Mouse (Mus musculus) testis, postnatal 14 days (tissue): ENCODE results near the gene Tasp1.
"Not testable (repeated sequence)": the region's sequence is repeated elsewhere in the genome, so short reads cannot be mapped to it uniquely, and the experiment has no call there.

Experiments used
- DNase-seq: peaks from one replicate; pipeline ENCODE4 v3.0.0; 2021; ENCODE audit warnings: low spot score

The Tasp1 gene

DNA sequence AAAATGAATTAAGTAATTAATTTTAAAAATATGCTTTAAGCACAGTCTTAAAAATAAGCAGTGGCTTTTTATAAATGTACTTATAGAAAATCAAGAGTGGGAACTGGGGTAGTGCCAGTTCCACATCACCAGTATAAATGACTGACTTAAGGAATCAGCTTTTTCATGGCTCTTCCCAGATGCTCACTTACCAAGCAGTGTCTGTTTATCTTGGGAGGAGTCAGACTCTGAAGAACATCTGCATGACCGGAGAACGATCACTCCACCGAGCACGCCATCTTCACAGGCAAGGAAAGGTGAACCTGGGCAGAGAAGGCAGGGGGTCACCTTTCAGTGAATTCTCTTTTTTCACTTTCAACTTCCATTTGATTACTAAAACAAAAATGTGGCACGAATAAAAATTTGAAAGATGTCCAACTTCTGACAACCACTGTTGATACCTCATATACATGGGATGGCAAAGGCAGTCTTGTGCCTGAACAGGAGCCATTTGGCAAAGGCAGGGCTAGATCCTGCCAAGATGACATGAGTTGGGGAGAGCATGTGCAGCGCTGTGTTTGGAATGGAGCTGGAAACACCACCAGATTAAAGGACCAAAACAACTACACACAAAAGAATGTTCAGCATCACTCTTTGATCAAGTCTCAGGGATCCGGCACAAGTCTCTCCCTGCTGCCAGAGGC lies 182.9 kb downstream of the Tasp1 start:
- DNase-seq, result no peak

DNA sequence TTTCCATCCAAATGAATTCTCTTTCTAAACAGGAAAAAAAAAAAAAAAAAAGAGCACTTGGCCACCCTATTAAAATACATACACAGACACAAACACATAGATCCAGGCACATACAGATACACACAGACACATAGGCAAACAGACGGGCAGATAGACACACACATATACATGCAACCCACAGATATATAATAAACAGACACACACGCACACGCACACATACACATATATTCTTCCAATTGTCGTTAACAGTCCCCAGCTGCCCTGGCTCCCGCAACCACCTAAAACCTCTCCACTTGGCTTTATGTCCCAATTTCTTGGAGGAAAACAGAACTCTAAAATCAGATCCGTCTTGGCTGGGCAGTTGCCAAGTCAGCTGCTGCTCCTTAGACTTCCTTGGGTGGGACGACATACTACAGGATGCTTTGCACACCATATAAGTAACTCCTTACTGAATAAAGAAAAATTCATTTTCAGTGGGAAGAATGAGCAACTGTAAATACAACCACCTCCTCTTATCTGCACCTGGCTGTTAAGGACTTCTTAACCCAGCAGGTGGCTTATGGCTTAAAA lies 188.5 kb downstream of the Tasp1 start:
- DNase-seq, result no peak

DNA sequence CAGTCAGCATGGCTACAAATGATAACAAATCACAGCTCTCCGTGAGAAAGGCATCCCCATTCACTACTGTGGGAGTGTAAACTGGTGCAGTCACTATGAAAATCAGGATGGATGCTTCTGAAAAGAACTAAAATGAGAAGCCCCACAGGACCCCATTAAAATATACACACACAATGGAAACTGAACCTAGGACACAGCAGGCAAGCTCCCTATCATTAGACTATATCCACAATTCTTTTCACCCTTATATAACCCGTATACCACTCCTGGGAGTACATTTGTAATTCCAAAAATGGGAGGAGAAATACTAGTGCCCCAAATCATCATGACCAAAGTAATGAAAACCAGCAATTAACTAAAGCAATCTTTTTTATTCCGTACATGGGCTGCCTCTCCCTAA lies 190.7 kb downstream of the Tasp1 start:
- no peak for DNase-seq

DNA sequence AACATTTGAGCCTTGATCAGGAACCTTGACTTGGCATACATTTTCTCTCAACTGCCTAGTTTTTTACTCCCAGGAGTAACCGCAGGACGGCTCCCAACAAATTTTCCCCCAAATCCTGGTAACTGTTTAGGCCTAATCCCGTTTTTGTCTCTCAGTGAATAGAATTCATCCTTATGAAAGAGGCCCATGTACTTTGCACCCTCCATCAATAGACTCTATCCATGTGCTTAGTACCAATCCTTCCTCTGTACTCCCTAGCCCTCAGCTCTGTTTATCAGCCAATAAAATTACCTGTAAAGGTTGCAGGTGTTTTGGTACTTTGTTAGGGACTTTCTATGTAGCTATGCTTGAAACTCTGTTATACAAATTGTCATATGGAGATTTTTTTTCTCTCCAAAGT lies 192.4 kb downstream of the Tasp1 start:
- DNase-seq, result no peak

DNA sequence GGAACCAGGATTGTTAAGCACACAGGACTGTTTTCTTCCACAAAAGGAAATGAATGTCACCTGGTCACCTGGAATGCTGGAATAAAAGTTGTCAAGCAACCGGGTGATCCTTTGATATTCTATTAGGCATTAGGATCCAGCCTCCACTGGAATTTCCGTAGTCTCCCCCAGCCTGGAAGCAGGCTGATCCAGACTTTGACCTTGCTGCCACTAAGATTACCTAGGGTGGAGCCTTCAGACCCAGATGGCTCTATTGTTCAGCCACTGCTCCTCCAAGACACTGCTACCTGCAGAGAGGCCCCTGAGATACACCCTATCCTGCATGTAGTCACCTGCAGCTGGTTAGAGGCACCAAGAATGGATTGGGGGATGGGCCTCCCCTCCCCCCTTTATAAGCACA lies 192.8 kb downstream of the Tasp1 start:
- no peak for DNase-seq

DNA sequence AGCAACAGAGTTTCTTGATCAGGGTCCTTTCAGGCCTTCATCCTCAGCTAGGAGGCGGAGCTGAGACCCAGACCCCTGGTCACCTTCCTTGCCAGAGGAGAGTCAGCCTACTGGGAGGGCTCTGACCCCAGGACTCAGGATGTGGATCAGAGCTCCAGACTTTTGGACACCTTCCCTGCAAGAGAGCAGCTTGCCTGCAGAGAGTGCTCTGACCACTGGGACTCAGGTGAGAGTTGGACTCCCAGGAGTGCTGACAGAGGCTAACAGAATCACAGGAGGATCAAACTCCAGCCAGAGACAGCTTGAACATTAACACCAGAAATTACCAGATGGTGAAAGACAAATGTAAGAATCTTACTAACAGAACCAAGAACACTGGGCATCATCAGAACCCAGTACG lies 197.5 kb downstream of the Tasp1 start:
- DNase-seq, result not testable (repeated sequence)

DNA sequence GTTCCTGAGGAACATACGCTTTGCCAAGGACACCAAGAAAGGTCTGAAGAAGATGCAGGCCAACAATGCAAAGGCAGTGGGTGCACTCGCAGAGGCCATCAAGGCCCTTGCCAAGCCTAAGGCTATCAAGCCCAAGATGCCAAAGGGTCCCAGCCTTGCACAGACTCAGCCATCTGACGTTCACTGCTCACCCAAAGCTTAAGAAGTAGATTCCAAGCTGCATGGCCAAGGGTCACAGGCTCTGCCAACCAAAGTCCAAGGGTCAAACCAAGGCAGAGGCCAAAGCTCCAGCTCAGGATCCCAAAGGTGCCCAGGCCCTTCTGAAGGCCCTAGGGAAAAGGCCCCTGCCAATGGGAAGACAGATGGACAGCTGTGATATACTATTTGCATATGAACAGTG lies 203.2 kb downstream of the Tasp1 start:
- DNase-seq, result not testable (repeated sequence)

DNA sequence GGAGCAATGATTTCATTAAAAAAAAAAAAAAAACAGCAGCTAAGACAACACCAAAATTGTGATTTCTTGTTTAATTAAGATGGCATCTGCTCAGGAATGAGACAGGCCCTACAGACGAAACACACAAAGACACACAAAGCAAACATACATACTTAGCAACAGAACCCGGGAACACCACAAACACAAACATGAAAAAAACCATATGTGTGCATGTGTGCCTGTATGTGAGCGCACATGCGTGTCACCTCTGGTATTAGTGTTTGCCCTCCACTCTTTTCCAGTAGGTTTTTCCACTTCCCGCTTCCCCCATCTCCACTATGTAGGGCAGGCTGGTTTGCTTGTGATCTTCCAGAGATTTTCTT lies 206.5 kb downstream of the Tasp1 start:
- no peak for DNase-seq

DNA sequence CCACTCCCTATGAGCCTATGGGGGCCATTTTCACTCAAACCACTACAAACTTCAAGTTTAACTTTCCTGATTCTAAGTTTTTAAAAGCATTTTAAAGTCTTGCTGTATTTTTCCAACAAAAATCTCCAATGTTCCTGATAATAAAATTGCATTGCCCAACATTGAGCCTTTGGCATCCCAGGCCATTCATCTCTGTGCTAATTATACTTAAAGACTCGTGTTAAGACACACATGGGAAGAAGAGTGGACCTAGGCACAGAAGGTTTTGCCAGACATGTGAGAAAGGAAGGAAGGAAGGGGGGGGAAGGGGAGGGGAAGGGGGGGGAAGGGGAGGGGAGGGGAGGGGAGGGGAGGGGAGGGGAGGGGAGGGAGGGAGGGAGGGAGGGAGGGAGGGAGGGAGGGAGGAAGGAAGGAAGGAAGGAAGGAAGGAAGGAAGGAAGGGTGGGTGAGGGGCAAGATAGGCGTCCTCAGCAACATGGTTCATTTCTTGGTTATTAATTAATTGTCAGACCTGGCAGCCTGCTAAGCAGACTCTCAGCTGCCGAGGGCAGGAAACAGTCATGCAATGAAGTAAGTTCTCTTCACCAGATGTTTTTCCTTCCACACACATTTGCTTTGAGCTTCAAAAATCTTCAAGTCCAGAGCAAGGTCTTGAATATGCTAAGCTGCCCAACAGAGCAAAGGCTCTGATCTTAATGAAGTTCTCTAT lies 207.0 kb downstream of the Tasp1 start:
- no peak for DNase-seq

DNA sequence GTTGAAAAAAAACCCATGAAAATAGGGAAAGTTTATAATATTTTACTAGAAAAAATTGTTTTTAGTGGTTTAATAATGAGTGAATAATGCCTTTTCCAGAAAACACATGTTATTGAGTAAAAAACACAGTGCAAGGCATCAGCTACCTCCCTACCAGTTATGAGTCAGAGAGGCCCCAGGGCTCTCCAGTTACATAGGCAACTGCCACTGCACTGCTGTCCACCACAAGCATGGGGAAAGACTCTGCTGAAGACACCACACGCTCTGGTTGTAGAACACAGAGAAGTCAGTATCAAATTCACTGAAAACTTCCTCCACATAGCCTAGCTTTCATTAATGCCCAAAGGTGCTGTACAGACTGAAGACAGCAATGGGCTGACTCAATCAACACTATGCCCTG lies 217.0 kb downstream of the Tasp1 start:
- DNase-seq, result no peak

DNA sequence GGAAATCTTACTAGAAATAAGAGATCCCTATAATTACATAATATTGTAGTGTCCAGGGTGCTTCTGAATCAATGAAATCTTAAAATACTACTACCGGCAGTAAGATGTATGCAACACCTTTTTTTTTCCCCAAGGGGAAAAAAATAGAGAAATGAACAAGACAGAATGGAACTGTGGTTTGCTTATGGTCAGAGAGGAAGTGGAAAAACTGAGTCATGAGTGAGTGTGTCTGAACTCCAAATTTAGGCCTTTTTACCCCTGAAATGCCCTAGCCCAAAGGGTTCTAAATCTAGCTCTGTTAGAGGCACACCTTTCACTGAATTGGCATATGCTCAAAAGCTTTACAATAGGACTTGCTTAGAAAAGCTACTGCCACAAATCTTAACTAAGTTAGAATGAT lies 225.2 kb downstream of the Tasp1 start:
- DNase-seq, result no peak

DNA sequence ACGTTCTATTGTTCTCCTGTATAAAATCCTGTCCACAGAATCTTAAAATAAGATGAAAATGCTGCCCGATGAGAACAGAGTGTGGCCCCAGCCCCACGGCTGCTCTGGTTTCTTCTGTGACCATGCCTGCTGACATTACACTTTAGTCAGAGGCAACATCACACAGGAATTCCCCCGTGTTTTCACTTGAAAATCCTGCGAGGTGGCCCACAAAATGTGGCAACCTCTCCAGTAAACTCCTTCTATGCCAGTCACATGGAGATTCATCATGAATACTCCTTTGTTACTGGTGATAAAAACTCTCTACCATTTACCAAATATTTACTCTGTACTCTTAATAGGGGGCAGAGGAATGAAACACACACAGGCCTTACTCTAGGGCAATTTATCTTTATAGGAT lies 225.7 kb downstream of the Tasp1 start:
- no peak for DNase-seq

DNA sequence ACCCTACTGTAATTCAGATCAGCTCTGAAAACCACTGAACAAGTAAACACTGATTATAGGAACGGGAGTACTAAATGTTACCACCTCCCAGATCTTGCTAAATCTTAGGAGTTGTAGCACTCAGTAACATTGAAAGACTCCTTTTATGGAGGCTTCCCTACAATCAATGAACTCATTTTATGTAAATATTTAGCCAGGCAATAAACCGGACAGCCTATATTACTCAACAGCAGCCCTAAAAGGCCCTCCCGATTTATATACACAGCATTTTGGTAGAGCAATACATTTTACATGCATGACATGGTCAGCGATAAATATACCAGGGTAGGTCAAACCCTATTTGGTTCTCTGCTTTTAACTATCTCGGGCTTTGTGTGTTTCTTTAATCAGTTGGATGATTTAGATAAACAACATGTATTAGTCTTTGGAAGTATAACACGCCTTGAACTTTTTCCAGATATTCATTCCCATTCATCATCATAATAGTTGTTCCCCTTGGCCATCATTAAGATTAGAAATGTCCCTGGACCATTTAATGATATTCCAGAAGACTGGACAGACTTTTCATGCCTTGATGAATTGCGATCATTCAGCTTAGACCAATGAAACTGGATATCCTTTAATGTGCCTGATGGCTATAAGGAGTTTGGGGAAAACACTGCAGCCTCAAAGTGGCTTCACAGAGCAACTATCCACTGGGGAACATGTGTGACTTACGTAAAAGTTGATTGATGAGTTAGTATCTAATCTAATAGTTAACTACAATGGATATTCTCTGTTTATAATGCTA lies 244.8 kb downstream of the Tasp1 start:
- no peak for DNase-seq

DNA sequence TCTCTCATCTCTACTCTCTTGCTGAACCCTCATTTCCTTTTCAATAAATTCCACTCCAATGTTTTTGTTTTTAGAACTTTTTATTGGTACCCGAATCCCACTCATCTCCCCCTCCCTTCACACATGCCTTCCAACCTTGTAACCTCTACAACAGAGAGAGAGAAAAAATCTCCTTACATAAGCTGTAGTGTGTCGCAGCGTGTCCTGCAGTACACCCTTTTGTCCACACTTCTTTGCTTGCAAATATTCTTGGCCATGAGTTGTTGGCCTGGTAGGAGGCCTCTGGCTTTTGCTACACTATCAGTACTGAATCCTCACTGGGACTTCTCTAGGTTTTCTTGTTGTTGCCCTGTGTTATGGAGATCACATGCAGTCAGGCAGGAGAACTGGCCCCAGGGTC lies 249.3 kb downstream of the Tasp1 start:
- no peak for DNase-seq

DNA sequence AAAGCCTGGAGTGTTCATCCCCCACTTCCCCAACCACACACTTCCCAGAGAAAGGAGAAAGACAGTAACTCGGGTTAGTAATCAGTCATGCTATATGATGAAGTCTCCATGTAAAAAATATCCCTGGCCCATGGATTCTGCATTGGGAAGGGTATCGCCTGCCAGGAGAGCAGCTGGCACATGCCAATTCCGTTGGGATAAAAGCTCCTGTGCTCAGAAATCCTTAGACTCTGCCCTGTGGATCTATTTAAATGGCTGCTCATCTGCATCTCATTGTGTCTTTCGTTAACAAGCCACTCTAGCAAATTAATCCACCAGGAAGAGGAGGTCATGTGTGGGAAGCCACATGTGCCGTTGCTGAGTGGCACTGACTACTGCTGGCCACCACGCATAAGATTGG lies 258.7 kb downstream of the Tasp1 start:
- no peak for DNase-seq

DNA sequence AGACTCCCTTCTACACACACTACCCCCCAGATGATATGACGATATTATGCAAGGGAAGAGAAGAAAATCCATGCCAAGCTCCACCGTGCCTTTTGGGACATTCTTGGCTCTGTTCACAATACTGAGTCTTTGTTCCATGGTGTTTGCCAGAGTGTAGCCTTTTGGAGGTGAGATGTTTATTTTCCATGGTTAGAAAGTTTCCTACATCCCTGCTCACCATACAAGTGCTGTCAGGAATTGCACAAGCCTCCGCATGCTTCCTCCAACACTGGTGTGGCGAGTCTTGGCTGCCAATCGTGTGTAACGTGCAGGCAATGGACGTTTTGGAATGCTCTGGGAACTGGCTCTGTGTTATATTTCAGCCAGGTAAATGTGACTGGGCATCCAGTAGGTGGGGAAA lies 262.6 kb downstream of the Tasp1 start:
- no peak for DNase-seq

DNA sequence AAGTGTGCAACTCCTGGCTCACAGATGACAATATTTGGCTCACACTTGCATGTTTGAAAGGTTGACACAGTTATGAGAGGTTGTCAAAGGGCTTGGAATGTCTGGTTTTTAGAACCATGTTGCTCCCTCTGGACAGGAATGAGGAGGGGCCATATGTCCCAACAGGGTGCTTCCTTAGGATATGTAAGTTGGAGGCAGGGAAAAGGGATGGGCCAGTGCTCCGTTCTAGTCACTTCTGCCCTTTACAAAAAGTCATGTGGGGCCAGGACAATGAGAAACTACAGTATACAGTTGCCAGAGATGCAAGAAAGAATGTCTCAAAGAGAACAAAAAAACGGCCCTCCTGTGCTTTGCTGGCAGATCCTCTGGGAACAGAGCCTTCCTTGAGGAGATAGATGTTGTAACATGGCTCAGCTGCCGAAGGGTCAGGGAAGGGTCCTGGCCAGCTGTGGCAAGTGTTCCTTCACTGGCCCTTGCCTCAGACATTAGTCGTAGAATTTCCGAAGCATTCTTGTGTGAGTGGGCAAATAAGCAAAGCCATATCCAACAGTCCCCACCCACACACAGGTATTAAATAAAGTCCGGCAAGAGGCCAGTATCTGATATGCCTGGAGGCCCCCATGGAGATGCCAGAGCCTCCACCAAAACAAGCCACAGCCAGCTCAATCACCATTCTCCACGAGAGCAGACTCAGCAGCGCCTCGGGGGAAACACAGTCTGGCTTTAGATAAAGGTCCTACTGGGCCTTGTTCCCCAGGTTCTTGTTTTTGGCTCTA lies 274.1 kb downstream of the Tasp1 start:
- DNase-seq, result peak; percentile 38

DNA sequence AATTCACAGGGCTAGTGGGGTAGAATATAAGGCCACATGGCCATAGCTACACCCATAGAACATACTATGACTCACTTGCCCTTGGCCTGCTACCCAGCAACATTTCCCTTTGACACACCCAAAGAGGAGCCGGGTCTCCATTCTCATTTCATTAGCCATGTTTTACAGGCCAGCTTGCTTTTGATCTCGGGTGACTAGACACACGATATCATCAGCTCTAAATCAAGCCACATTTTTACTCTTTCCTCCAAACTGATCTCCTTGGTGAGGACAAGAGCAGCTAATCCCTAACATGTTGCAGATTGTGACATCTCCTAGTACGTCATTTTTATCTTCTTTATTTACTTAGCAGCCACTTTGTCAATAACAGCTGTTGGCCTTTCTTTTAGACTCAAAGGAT lies 277.9 kb downstream of the Tasp1 start:
- DNase-seq, result no peak

DNA sequence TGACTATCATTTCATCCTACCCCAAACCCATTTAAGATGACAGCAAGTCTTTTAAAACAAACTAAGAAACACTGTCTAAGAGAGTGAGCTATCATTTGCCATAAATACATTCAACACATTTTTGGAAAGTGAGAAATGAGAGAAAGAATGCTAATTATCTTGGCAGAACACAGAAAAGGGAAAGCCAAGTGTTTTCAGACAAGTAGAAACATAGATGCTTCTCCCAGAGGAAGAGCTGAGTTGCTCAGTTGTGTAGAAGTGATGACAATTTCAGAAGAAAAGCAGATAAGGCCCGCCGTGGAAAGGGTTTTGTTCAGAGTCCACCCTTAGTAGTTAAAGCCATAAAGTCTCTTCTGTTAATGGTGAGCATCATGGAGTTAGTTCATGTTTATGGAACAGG lies 281.7 kb downstream of the Tasp1 start:
- DNase-seq, result no peak

DNA sequence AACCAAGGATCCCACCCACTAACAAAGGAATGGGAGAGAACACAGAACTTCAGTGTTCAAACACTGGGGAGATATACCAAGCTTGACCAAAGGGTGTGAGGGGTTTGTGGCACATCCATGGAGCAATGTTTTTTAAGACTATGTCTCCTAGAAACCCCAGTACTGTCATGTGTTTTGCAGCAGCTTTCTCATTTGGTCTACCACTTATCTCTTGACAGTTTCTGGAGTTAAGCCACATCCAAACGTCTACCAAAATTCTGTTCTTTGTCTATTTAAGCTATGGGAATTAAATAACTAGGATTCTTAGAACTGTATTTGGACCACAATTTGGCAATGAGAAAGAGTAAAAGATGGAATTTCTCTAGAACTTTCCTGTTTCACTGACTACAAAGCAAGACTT lies 282.1 kb downstream of the Tasp1 start:
- DNase-seq, result no peak
